Mouse (Mus musculus): ENCODE data around the gene Kif3b. TPM values are rescaled to one million over a fixed set of nuclear protein-coding genes. Genes with fewer than 3 reads are reported as not detected.

The Kif3b gene
- polyA plus RNA-seq, 1 experiment from 2014 or later, result 8.2 TPM

DNA sequence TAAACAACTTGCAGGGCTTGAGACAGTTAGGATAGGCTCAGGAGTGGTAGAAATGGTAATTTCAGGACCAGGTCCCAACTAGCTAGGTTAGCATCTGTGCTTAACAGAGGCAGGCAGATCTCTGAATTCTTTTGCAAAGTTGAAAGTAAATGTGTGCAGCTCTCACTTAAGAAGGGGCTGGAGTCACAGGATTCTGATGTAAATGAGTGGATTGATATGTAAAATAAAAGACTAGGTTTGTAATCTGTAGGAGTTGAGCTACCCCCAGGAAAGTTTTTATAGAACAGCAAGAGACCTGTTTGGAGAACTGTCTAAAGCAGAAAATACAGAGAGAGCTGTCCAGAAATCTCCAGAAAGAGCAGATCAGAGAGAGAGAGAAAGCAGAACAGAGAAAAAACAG lies 79.7 kb downstream of the Kif3b start:
- Histone ChIP-seq H3K9me3 (ENCODE audit: control insufficient read depth, low read length) (no peaks in the 10 kb centered on the region), H3K4me3 (ENCODE audit: low read depth, low read length) (no peak overlapping the region), H3K9ac (ENCODE audit: low read depth, low read length) (no peak overlapping the region), H3K36me3 (ENCODE audit: control insufficient read depth, insufficient read depth, low read length) (0 out of 2 replicates have a peak, but pooled peaks cover 9% of the 10 kb centered on the region), H3K27ac (ENCODE audit: low read depth, low read length) (no peak overlapping the region), H3K4me1 (replicated peaks; ENCODE audit: control insufficient read depth, insufficient read depth, low read length) (no peaks in the 10 kb centered on the region), H3K4me2 (replicated peaks; ENCODE audit: low read depth, low read length) (no peak overlapping the region), H3K27me3 (ENCODE audit: control insufficient read depth, insufficient read depth, low read length) (no peaks in the 10 kb centered on the region)
- ATAC-seq (ENCODE audit: low FRiP score) (no peak), DNase-seq (ENCODE audit: low spot score) (no peak)

DNA sequence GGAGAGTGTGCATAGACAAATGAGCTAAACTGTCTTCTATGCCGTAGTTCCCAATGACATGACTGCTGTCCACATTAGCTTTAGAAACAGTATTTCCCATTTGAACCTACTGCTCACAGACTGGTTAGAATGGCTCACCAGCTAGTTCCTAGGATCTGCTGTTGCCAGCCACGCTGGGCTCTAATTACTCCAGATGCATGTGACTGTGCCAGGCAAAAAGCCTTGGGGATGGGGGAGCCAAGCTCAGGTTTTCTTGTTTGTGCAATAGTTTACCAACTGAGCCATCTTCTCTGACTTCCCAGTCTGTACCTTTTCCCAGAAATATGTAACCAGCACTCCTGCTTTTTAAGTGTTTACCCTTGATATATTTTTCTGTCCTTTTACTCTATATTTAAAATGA lies 84.2 kb downstream of the Kif3b start:
- no peak for DNase-seq (ENCODE audit: low spot score)
- 93% methylated on average over 2 of the region's 2 CpGs for WGBS
- no peaks in the 10 kb centered on the region for H3K4me1 ChIP-seq (replicated peaks; ENCODE audit: control insufficient read depth, insufficient read depth, low read length)

DNA sequence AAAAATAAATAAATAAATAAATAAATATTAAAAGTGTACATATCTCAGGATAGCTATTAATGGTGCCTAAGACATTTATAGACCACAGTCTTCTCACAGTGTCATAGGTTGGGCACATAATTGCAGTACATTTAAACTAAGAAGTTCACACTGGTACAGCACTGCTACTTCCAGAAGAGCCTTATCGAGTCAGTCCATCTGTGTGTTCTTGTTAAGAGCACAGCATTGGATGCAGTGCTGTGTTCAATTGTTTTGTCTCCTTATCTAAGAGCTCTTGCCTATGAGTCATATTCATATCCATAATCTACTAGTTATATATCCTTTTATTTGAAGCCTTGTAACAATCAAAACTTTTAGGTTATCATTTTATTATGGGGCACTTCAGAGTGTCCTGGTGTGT lies 89.3 kb downstream of the Kif3b start:
- H3K36me3 ChIP-seq (ENCODE audit: control insufficient read depth, insufficient read depth, low read length), result peaks cover 3% of the 10 kb centered on the region; the same call in 1 of the 2 replicates
- no peak for DNase-seq (ENCODE audit: low spot score)
- H3K4me3 ChIP-seq (ENCODE audit: low read depth, low read length), result no peak overlapping the region
- no peak overlapping the region for H3K4me2 ChIP-seq (replicated peaks; ENCODE audit: low read depth, low read length)
- no peaks in the 10 kb centered on the region for H3K4me1 ChIP-seq (replicated peaks; ENCODE audit: control insufficient read depth, insufficient read depth, low read length)
- ATAC-seq (ENCODE audit: low FRiP score), result no peak
- H3K27ac ChIP-seq (ENCODE audit: low read depth, low read length), result no peak overlapping the region
- 92% methylated on average over 1 of the region's 1 CpGs for WGBS
- H3K27me3 ChIP-seq (ENCODE audit: control insufficient read depth, insufficient read depth, low read length), result no peaks in the 10 kb centered on the region
- H3K9ac ChIP-seq (ENCODE audit: low read depth, low read length), result no peak overlapping the region
- no peaks in the 10 kb centered on the region for H3K9me3 ChIP-seq (ENCODE audit: control insufficient read depth, low read length)

More for the DNA sequence above, 84.2 kb downstream of the Kif3b start:
- no peaks in the 10 kb centered on the region for H3K9me3 ChIP-seq (ENCODE audit: control insufficient read depth, low read length)
- no peak overlapping the region for H3K4me3 ChIP-seq (ENCODE audit: low read depth, low read length)
- no peak for ATAC-seq (ENCODE audit: low FRiP score)
- no peak overlapping the region for H3K27ac ChIP-seq (ENCODE audit: low read depth, low read length)
- no peaks in the 10 kb centered on the region for H3K36me3 ChIP-seq (ENCODE audit: control insufficient read depth, insufficient read depth, low read length)
- no peaks in the 10 kb centered on the region for H3K27me3 ChIP-seq (ENCODE audit: control insufficient read depth, insufficient read depth, low read length)
- no peak overlapping the region for H3K4me2 ChIP-seq (replicated peaks; ENCODE audit: low read depth, low read length)
- no peak overlapping the region for H3K9ac ChIP-seq (ENCODE audit: low read depth, low read length)

Other genes starting within 250 kb of the Kif3b start
- 2.1 and 2.2 TPM in 2 replicates for gene Ccm2l, start 225.5 kb upstream of the Kif3b start, polyA plus RNA-seq (2014; fragmentation: Nextera tagmentation; extraction: Ambion mirVana)
- 2.0 and 2.4 TPM in 2 replicates for gene Hck, start 182.9 kb upstream of the Kif3b start, polyA plus RNA-seq (2014; fragmentation: Nextera tagmentation; extraction: Ambion mirVana)
- 77.9 and 82.9 TPM in 2 replicates for gene Tm9sf4, start 130.1 kb upstream of the Kif3b start, polyA plus RNA-seq (2014; fragmentation: Nextera tagmentation; extraction: Ambion mirVana)
- gene Tspyl3, start 66.0 kb upstream of the Kif3b start, polyA plus RNA-seq (2014; fragmentation: Nextera tagmentation; extraction: Ambion mirVana), result 7.0 and 7.4 TPM in 2 replicates
- gene Plagl2, start 50.0 kb upstream of the Kif3b start, polyA plus RNA-seq (2014; fragmentation: Nextera tagmentation; extraction: Ambion mirVana), result 26.9 and 27.1 TPM in 2 replicates
- 6.0 and 8.4 TPM in 2 replicates for gene Pofut1, start 49.9 kb upstream of the Kif3b start, polyA plus RNA-seq (2014; fragmentation: Nextera tagmentation; extraction: Ambion mirVana)
- 19.0 and 21.0 TPM in 2 replicates for gene Asxl1, start 54.4 kb downstream of the Kif3b start, polyA plus RNA-seq (2014; fragmentation: Nextera tagmentation; extraction: Ambion mirVana)
- not detected in 2 replicates for gene 4930404H24Rik, start 201.4 kb downstream of the Kif3b start, polyA plus RNA-seq (2014; fragmentation: Nextera tagmentation; extraction: Ambion mirVana)
- gene Nol4l, start 238.6 kb downstream of the Kif3b start, polyA plus RNA-seq (2014; fragmentation: Nextera tagmentation; extraction: Ambion mirVana), result 26.0 and 26.7 TPM in 2 replicates

All from hindbrain, embryonic 11.5 days (tissue).